Mouse (Mus musculus): ENCODE measurements at regions not wholly inside any gene's neighbourhood (a gene's known extent, or its start where the extent isn't known, plus 50 kb on each side); places are given as distances from the start of the nearest gene placed in this dataset.

GRCm38 (mm10) chr2:17880800-17881717 lies 115.7 kb downstream of the H2al2a start:
- no peak for TF ChIP-seq POLR2A (IDR thresholded peaks at IDR 0.05; ENCODE audit: extremely low read depth, insufficient read depth, low read length)
- no peak for TF ChIP-seq CTCF (IDR thresholded peaks at IDR 0.05; ENCODE audit: extremely low read depth, insufficient read depth, low read length)

Measured in cortical plate, adult 2 months (tissue).